Mouse (Mus musculus) midbrain, embryonic 12.5 days (tissue): Measurements from ENCODE around the gene Scgb1b2. TPM values are rescaled to one million over a fixed set of nuclear protein-coding genes. Genes with fewer than 3 reads are reported as not detected.

Source experiments
- ATAC-seq: fragments of 200-750 bp; cut with Nextera tagmentation; 2 replicates; pipeline ENCODE4 v1.8.0; 2017; ENCODE audit warnings: low read depth, moderate TSS enrichment, moderate library complexity; ENCODE audit not compliant: low FRiP score
- H3K27ac ChIP-seq: fragments of 300-500 bp; sonication (generic); replicated peaks from 2 replicates; pipeline ENCODE4 v1.5.1; 2016; ENCODE audit warnings: mild to moderate bottlenecking
- H3K27me3 ChIP-seq: fragments of 300-500 bp; sonication (generic); 2 replicates; pipeline ENCODE4 v1.6.1; 2016; ENCODE audit warnings: mild to moderate bottlenecking
- H3K36me3 ChIP-seq: fragments of 300-500 bp; sonication (generic); 2 replicates; pipeline ENCODE4 v1.6.1; 2016
- H3K4me1 ChIP-seq: fragments of 300-500 bp; sonication (generic); 2 replicates; pipeline ENCODE4 v1.6.1; 2016
- H3K4me2 ChIP-seq: fragments of 300-500 bp; sonication (generic); replicated peaks from 2 replicates; pipeline ENCODE4 v1.6.1; 2016; ENCODE audit warnings: mild to moderate bottlenecking, moderate library complexity
- H3K4me3 ChIP-seq: fragments of 300-500 bp; sonication (generic); 2 replicates; pipeline ENCODE4 v1.5.1; 2016; ENCODE audit warnings: mild to moderate bottlenecking
- H3K9ac ChIP-seq: fragments of 300-500 bp; sonication (generic); replicated peaks from 2 replicates; pipeline ENCODE4 v1.6.1; 2016; ENCODE audit warnings: mild to moderate bottlenecking, moderate library complexity
- H3K9me3 ChIP-seq: fragments of 300-500 bp; sonication (generic); 2 replicates; pipeline ENCODE4 v1.6.1; 2016; ENCODE audit warnings: mild to moderate bottlenecking
- WGBS: fragments of 180-500 bp; shearing (Covaris S2); methylation state at CpG from one replicate; pipeline ENCODE4 v1.1.7; 2016; 5-methylcytosine and 5-hydroxymethylcytosine counted together
- polyA plus RNA-seq: library from polyadenylated mRNA; unstranded; fragments of >200 nt; fragmentation: Nextera tagmentation; extraction: Ambion mirVana; gene quantifications from 2 replicates; pipeline ENCODE4 v1.2.1, GENCODE M21; 2016

Scgb1b2 gene
- not detected in 2 replicates for polyA plus RNA-seq

- no peak within 1 kb of the TSS for H3K4me2 ChIP-seq
- H3K4me1 ChIP-seq, result no peaks in the 10 kb centered on the region
- H3K9ac ChIP-seq, result no peak within 1 kb of the TSS
- H3K4me3 ChIP-seq, result no peak within 1 kb of the TSS
- H3K27ac ChIP-seq, result no peak within 1 kb of the TSS
- no peak for ATAC-seq
- 94% methylated on average over 3 of the region's 3 CpGs for WGBS
- H3K36me3 ChIP-seq, result no peaks in the 10 kb centered on the region
- H3K9me3 ChIP-seq, result peaks cover 33% of the 10 kb centered on the region
- no peaks in the 10 kb centered on the region for H3K27me3 ChIP-seq
Observed at GRCm38 (mm10) chr7:31291721-31292120, at the start of gene Scgb1b2. Gene Scgb1b2, minus strand, starts transcription at chr7:31291821.

GRCm38 (mm10) chr7:31290208-31290607, 1.4 kb downstream of the Scgb1b2 start, which contains the start of gene Scgb2b2:
Gene Scgb2b2, plus strand, starts transcription at chr7:31290508.
- Histone ChIP-seq H3K27me3 (no peaks in the 10 kb centered on the region), H3K36me3 (no peaks in the 10 kb centered on the region), H3K4me2 (no peak within 1 kb of the TSS), H3K4me3 (no peak within 1 kb of the TSS), H3K4me1 (no peaks in the 10 kb centered on the region), H3K27ac (no peak within 1 kb of the TSS), H3K9me3 (peaks cover 41% of the 10 kb centered on the region), H3K9ac (no peak within 1 kb of the TSS)
- ATAC-seq, result no peak
- WGBS, result 84% methylated on average over 5 of the region's 5 CpGs

Other genes with a start within 250 kb of the Scgb1b2 start
- gene Fxyd5, start 249.3 kb downstream of the Scgb1b2 start, polyA plus RNA-seq, result 8.7 and 13.2 TPM in 2 replicates
- 10.0 and 11.5 TPM in 2 replicates for gene Fxyd7, start 240.4 kb downstream of the Scgb1b2 start, polyA plus RNA-seq
- gene Fxyd1, start 234.6 kb downstream of the Scgb1b2 start, polyA plus RNA-seq, result 8.9 and 10.3 TPM in 2 replicates
- gene Lgi4, start 232.5 kb downstream of the Scgb1b2 start, polyA plus RNA-seq, result 0.54 and 0.55 TPM in 2 replicates
- gene Fxyd3, start 215.1 kb downstream of the Scgb1b2 start, polyA plus RNA-seq, result 1.4 and 1.7 TPM in 2 replicates
- 0.41 and 0.63 TPM in 2 replicates for gene Hpn, start 176.5 kb downstream of the Scgb1b2 start, polyA plus RNA-seq
- 1.7 and 1.8 TPM in 2 replicates for gene Scn1b, start 164.8 kb downstream of the Scgb1b2 start, polyA plus RNA-seq
- gene Gramd1a, start 135.9 kb downstream of the Scgb1b2 start, polyA plus RNA-seq, result 186 and 194 TPM in 2 replicates
- gene Scgb2b2, start 1.3 kb downstream of the Scgb1b2 start, polyA plus RNA-seq, result not detected in 2 replicates
- gene Scgb2b3, start 70.3 kb upstream of the Scgb1b2 start, polyA plus RNA-seq, result not detected in 2 replicates
- gene Scgb1b3, start 83.8 kb upstream of the Scgb1b2 start, polyA plus RNA-seq, result not detected in 2 replicates